Mouse (Mus musculus): Measurements from ENCODE around the gene Cd247. TPM values are rescaled to one million over a fixed set of nuclear protein-coding genes. Genes with fewer than 3 reads are reported as not detected.

Cd247 gene
- total RNA-seq, 4 experiments from 2014 or later = not detected

DNA sequence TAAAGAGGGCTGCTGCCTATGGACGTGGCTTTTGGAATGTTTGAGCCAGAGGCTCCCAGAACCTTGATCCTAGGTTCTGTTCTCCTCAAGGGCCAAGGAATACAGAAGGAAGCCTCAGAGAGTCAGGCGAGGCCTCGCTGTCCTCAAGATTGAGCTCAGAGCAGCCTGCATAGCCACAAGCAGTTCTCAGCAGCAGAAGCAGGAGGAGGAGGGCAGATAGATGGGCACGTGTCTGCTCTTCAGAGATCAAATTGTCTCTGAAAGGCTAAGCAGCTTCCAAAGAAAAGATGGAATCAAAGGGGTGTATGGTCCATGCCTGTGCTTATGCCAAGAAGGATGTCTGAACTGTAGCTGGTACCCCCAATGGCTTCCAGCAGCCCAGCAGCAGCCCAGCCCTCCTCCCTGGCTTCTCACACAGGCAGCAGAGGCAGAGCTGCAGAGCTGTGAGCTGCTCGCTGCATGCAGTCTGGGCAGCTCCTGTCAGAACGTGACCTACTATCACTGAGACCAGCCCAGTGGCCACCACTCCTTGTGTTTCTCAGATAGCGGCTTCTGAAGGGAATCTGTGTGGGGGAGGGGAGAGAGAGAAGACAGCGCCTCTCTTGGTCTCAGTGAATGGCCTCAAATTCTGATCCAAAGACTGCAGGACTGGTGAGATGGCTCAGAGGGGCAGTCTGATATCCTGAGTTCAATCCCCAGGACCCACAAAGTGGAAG lies 29.8 kb downstream of the Cd247 start:
- DNase-seq (ENCODE audit: low spot score in 2 of 2) = no peak

GRCm38 (mm10) chr1:165819147-165819546 lies 30.7 kb downstream of the Cd247 start:
- DNase-seq (ENCODE audit: low spot score in 2 of 2) = no peak

DNA sequence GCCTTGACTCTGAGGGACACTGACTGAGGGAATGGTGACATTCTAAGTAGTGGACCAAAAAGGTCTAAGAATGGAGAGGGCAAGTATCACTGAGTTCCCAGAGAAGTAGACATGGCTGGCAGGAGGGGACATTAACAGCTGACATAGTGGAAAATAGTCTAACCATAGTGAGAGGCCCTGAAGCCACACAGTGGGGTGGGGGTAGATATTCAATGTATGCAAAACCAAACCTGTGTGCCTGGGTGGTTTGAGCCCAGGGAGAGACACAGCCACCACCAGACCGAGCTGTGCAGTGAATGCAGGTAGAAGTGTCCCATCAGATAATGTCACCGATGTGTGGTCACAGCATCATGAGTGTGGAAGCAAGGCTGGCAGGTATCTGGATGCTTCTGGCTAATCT lies 33.5 kb downstream of the Cd247 start:
- DNase-seq (ENCODE audit: low spot score in 2 of 2) = no peak

DNA sequence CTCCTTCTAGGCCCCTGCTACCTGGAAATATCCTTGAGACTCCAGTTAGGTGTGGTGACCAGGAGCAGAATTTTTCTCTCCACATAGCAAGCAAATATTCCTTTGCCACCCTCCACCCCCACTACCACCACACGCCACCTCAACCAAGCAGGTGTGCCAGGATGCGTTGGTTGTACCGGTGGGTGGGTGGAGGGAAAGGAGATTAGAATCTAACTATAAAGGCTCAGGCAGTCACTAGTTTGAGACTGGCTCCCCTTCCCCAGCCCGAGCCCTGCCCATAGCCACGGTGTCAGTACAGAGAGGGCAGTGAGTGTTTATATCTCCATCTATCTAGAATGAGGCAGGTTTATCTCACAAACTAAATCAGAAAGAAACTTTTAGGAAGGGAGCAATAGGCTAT lies 39.7 kb downstream of the Cd247 start:
- DNase-seq (ENCODE audit: low spot score in 2 of 2) = no peak

DNA sequence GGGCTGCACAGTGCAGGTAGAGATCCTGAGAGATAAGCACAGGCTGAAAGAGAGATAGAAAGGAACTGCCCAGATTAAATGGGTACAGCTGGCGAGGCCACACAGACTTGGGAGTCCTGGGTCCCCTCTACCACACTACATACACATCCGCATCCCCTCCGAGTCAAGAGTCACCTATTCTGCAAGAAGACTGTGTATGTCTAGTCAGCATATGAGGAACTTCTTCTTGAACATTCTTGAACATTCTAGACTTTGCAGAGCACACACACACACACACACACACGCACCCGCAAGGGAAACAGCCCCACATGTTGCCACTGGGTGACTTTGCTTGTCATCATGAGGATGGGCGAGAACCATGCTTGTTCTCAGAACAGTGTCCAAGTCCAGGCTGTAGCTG lies 40.1 kb downstream of the Cd247 start:
- DNase-seq (ENCODE audit: low spot score in 2 of 2) = no peak

DNA sequence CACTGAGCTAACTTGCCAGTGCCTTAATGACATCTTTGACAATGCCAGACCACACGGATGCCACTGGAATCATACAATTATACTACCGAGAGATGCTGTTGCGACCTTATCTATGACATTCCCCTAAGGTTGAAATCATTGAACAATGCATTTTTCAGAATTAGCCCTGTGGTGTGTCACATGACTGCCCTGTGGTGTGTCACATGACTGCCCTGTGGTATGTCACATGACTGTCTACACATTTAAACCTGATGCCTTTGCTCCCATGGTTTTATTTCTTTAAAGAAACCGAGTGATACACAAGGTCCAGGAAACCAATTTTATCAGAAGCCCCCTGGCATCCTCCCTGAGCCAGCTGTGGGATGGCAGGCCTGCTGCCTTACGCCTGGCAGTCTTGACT lies 41.4 kb downstream of the Cd247 start:
- no peak for DNase-seq (ENCODE audit: low spot score in 2 of 2)

- DNase-seq (ENCODE audit: low spot score in 2 of 2) = no peak
Observed at GRCm38 (mm10) chr1:165833244-165833643, 44.8 kb downstream of the Cd247 start.

- DNase-seq (ENCODE audit: low spot score in 2 of 2) = no peak
Observed at GRCm38 (mm10) chr1:165833910-165834632, 45.6 kb downstream of the Cd247 start.

DNA sequence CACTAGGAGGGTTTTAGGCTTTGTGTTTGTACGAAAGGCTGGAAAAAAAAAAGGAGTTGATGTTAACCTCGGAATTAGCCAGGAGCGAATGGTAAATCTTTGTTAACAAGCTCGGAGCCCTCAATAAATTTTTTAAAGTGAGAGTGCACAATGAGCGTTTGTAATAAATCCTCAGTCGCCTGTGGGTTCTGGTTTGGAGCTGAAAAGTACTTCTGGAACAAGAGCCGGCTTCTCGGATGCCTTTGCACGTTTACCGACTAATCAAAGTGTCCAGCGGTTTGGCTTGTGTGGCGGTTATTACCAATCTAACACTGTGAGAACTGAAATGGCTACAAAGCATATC lies 46.1 kb downstream of the Cd247 start:
- no peak for DNase-seq (ENCODE audit: low spot score in 2 of 2)

GRCm38 (mm10) chr1:165836461-165836860 lies 48.0 kb downstream of the Cd247 start:
- DNase-seq (ENCODE audit: low spot score in 2 of 2) = no peak

DNA sequence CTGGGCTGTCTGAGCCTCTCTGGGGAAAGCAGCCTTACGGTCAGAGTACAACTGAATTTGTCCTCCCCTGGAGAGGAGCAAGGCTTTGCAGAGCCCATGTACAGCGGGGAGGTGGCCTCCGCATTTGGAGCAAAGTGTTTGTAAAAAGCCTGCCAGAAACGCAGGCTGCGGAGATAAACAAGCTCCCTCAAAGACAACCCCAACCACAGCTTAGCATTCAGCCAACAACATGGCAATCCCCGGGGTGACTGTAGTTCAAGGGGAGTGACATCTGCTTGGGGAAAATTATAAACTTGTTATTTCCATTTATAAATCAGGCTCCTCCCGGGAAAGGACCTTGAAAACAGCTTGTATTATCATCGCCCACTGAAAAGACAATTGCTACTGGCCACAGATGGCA lies 49.1 kb downstream of the Cd247 start:
- no peak for DNase-seq (ENCODE audit: low spot score in 2 of 2)

- no peak for DNase-seq (ENCODE audit: low spot score in 2 of 2)
Observed at GRCm38 (mm10) chr1:165839201-165839600, 50.7 kb downstream of the Cd247 start.

GRCm38 (mm10) chr1:165840548-165841230 lies 52.2 kb downstream of the Cd247 start:
- DNase-seq (ENCODE audit: low spot score in 2 of 2) = no peak

GRCm38 (mm10) chr1:165842170-165842569 lies 53.7 kb downstream of the Cd247 start:
- no peak for DNase-seq (ENCODE audit: low spot score in 2 of 2)

GRCm38 (mm10) chr1:165843586-165843985 lies 55.1 kb downstream of the Cd247 start:
- no peak for DNase-seq (ENCODE audit: low spot score in 2 of 2)

DNA sequence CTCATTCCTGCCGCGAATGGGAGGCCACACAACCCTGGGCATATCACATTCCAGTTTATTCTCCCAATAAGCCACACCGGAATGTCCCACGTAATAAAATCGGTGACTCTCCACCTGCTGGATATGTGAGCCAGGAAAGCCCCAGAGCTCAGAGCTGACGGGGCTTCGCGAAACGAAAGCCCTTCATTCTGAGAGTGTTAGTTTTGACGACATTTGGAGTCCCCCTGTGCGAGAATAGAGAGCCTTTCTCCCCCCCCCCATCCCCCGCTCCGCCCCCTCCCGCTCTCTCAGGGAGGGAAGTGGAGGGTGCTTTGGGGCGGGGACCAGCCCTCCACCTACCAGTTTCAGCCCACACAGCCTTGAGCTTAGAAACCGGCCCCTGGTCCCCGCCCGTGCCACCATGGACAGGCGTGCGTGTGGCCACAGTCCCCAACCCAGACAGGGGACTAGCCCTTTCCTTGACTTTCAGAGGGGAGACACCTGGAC lies 56.0 kb downstream of the Cd247 start:
- DNase-seq (ENCODE audit: low spot score in 2 of 2) = no peak

- no peak for DNase-seq (ENCODE audit: low spot score in 2 of 2)
Observed at GRCm38 (mm10) chr1:165844956-165845355, 56.5 kb downstream of the Cd247 start.

- DNase-seq (ENCODE audit: low spot score in 2 of 2) = no peak
Observed at GRCm38 (mm10) chr1:165845366-165845765, 56.9 kb downstream of the Cd247 start.

- no peak for DNase-seq (ENCODE audit: low spot score in 2 of 2)
Observed at GRCm38 (mm10) chr1:165848417-165848816, 59.9 kb downstream of the Cd247 start.

- DNase-seq (ENCODE audit: low spot score in 2 of 2) = no peak
Observed at GRCm38 (mm10) chr1:165848881-165849280, 60.4 kb downstream of the Cd247 start.

- DNase-seq (ENCODE audit: low spot score in 2 of 2) = no peak
Observed at GRCm38 (mm10) chr1:165849458-165850445, 61.3 kb downstream of the Cd247 start.

Measured in left cerebral cortex, adult 8-10 months (tissue).